Mouse (Mus musculus): ENCODE data around the gene Dctpp1. TPM values are rescaled to one million over a fixed set of nuclear protein-coding genes. Genes with fewer than 3 reads are reported as not detected.

Gene Dctpp1
- polyA plus RNA-seq (2017; shearing (Covaris generic)): 36.1 TPM

GRCm38 (mm10) chr7:127260309-127261111 lies at the start of gene Dctpp1:
Dctpp1 (minus strand) TSS chr7:127260709.

DNA sequence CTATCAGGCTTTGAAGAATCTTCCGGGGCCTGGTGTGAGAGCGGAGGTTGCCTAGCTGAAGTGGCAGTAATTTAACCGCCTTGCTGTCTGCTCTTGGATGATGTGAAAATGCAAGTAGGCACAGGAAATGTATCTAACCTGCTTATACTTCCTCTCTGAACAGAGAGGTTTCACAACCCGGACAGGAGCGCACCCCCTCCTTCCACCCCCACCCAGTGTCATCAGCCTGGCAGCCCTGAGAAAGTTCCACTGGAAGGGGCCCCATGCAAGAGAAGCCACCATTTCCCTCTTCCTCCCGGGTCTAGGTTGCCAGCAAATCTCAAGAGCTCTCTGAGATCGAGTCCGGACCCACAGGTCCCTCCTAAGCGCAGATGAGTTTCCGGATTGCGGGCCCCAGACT lies 35.6 kb upstream of the Dctpp1 start, which contains the start of gene Itgal:
Itgal (plus strand) TSS at position 163 of the 400 bp plus-strand sequence.

GRCm38 (mm10) chr7:127273925-127274789 lies 13.6 kb upstream of the Dctpp1 start, which contains the start of gene Sephs2:
Sephs2 (minus strand) TSS chr7:127274055.

DNA sequence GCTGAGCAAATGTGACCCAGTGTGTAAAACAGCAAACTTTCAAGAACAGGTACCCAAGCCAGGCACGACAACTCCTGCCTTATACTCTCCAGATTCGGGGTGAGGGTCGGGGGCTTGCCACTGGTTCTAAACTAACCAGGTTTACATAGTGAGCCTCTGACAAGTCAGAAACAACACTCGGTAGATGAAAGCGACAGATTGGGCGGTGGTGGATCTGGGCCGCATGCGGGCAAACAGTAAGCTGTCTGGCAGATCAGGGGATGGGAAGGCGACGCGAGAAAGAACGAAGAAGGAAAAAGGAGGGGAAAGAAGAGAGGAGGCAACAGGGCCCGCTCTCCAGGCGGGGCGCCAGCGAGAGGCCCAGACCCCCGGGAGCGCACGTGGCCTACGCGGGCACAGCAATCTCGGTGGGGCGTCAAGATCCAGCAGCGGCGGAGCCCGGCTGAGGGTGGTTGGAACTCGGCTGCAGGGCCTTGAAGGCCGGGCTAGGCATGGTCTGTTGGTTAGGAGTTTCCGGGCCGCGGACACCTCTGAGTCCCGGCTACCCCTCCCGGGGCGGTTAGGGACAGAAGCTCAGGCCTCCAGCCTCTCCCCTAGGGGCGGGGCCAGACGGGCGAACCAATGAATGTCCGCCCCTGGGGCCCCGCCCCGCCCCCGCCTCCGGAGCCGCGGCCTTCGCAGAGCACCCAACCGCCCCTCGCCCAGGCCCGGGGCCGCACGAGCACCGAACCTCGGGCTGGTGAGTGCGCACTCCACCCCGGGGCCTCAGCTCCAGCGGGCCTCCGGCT lies 16.4 kb downstream of the Dctpp1 start, which contains the start of gene Zfp771:
Zfp771 (plus strand) TSS at position 405 of the 788 bp plus-strand sequence.

DNA sequence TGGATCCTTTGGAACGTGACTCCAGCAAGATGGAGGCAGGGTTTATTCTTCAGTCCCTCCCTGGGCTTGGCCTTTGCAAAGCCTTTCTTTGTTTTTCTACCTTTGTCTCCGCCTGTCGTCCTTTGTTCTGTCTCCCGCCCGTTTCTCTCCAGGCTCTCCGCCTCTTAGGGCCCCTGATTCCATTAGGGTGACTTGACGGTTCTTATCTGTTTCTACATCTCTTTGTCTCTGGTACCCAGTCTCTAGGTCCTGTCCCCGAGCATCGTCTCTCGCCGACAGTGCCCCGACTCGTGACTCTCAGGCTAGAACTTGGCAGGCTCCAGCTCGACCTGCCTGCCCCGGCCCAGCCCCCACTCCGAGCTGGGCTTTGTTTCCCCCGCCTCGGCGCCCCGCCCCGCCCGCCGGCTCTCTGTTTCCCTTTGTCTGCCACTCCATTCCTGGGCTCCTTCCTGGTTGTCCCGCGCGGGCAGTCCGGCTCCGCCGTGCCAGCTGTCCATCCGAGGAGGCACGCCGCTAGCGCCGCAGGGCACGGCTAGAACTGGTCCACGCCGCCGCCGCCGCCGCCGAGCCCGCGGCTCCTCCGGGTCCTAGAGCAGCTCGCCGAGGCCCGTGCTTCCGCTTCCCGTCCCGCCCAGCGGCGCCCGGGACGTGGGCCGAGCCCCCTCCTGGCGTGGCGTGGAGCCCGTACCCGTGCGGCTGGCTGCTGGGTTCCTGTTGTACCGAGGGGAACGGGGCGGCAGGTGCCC lies 27.7 kb downstream of the Dctpp1 start, which contains the start of the genes Zfp553 and Sept1:
Zfp553 (plus strand) TSS at position 440 of the 746 bp plus-strand sequence.
Sept1 (minus strand) TSS at position 509 of the 746 bp plus-strand sequence.

GRCm38 (mm10) chr7:127208553-127209438 lies 51.7 kb downstream of the Dctpp1 start, which contains the start of gene Mylpf:
Mylpf (plus strand) TSS chr7:127208890.

GRCm38 (mm10) chr7:127208295-127208552 lies 52.3 kb downstream of the Dctpp1 start, which contains the start of gene Tbc1d10b:
Tbc1d10b (minus strand) TSS chr7:127208468.

Other genes with a start within 250 kb of the Dctpp1 start
- 61.2 TPM for gene Mvp, start 246.1 kb downstream of the Dctpp1 start, polyA plus RNA-seq (2017; shearing (Covaris generic))
- 1.2 TPM for gene Pagr1b, start 244.2 kb downstream of the Dctpp1 start, polyA plus RNA-seq (2017; shearing (Covaris generic))
- gene Pagr1a, start 243.4 kb downstream of the Dctpp1 start, polyA plus RNA-seq (2017; shearing (Covaris generic)): 166 TPM
- 47.3 TPM for gene Gm42742, start 239.6 kb downstream of the Dctpp1 start, polyA plus RNA-seq (2017; shearing (Covaris generic))
- gene Prrt2, start 239.5 kb downstream of the Dctpp1 start, polyA plus RNA-seq (2017; shearing (Covaris generic)): 27.4 TPM
- gene Maz, start 233.7 kb downstream of the Dctpp1 start, polyA plus RNA-seq (2017; shearing (Covaris generic)): 27.5 TPM
- gene Kif22, start 218.2 kb downstream of the Dctpp1 start, polyA plus RNA-seq (2017; shearing (Covaris generic)): 16.5 TPM
- not detected for gene Zg16, start 173.4 kb downstream of the Dctpp1 start, polyA plus RNA-seq (2017; shearing (Covaris generic))
- gene AI467606, start 169.3 kb downstream of the Dctpp1 start, polyA plus RNA-seq (2017; shearing (Covaris generic)): 449 TPM
- 19.6 TPM for gene Qprt, start 138.5 kb downstream of the Dctpp1 start, polyA plus RNA-seq (2017; shearing (Covaris generic))
- gene Spn, start 122.9 kb downstream of the Dctpp1 start, polyA plus RNA-seq (2017; shearing (Covaris generic)): 78.6 TPM
- gene Cd2bp2, start 64.7 kb downstream of the Dctpp1 start, polyA plus RNA-seq (2017; shearing (Covaris generic)): 89.7 TPM
- 11.7 TPM for gene Tbc1d10b, start 52.2 kb downstream of the Dctpp1 start, polyA plus RNA-seq (2017; shearing (Covaris generic))
- 18.9 TPM for gene Mylpf, start 51.8 kb downstream of the Dctpp1 start, polyA plus RNA-seq (2017; shearing (Covaris generic))
- gene Zfp553, start 27.6 kb downstream of the Dctpp1 start, polyA plus RNA-seq (2017; shearing (Covaris generic)): 26.7 TPM
- gene Sept1, start 27.6 kb downstream of the Dctpp1 start, polyA plus RNA-seq (2017; shearing (Covaris generic)): 480 TPM
- gene Zfp771, start 16.4 kb downstream of the Dctpp1 start, polyA plus RNA-seq (2017; shearing (Covaris generic)): 1.8 TPM
- 31.6 TPM for gene Sephs2, start 13.3 kb upstream of the Dctpp1 start, polyA plus RNA-seq (2017; shearing (Covaris generic))
- 462 TPM for gene Itgal, start 35.6 kb upstream of the Dctpp1 start, polyA plus RNA-seq (2017; shearing (Covaris generic))
- gene Zfp768, start 84.9 kb upstream of the Dctpp1 start, polyA plus RNA-seq (2017; shearing (Covaris generic)): 0.49 TPM
- gene Zfp747, start 115.3 kb upstream of the Dctpp1 start, polyA plus RNA-seq (2017; shearing (Covaris generic)): 20.8 TPM
- 9.6 TPM for gene 9130019O22Rik, start 126.5 kb upstream of the Dctpp1 start, polyA plus RNA-seq (2017; shearing (Covaris generic))
- 7.4 TPM for gene E430018J23Rik, start 132.9 kb upstream of the Dctpp1 start, polyA plus RNA-seq (2017; shearing (Covaris generic))
- 15.9 TPM for gene Zfp764, start 146.1 kb upstream of the Dctpp1 start, polyA plus RNA-seq (2017; shearing (Covaris generic))
- gene Zfp688, start 161.4 kb upstream of the Dctpp1 start, polyA plus RNA-seq (2017; shearing (Covaris generic)): 52.8 TPM
- 10.1 TPM for gene Zfp689, start 188.4 kb upstream of the Dctpp1 start, polyA plus RNA-seq (2017; shearing (Covaris generic))
- 156 TPM for gene Prr14, start 198.9 kb upstream of the Dctpp1 start, polyA plus RNA-seq (2017; shearing (Covaris generic))
- 9.0 TPM for gene Fbrs, start 218.5 kb upstream of the Dctpp1 start, polyA plus RNA-seq (2017; shearing (Covaris generic))

Data from inflammation-experienced regulatory T-cells, adult 16 weeks (primary cell).